Mouse (Mus musculus) intestine, embryonic 14.5 days (tissue): ENCODE results near the gene Tas1r2. TPM values are rescaled to one million over a fixed set of nuclear protein-coding genes. Genes with fewer than 3 reads are reported as not detected.

Experiments used
- ATAC-seq: fragments of 200-750 bp; cut with Nextera tagmentation; replicated peaks from 2 replicates; pipeline ENCODE4 v1.8.0; 2017; ENCODE audit warnings: low read depth, moderate number of reproducible peaks, moderate TSS enrichment, moderate library complexity; ENCODE audit not compliant: low FRiP score, low TSS enrichment
- DNase-seq: peaks from one replicate; pipeline ENCODE4 v3.0.0-alpha.2; 2018; ENCODE audit warnings: low spot score
- H3K27ac ChIP-seq: fragments of 300-500 bp; sonication (generic); 2 replicates; pipeline ENCODE4 v1.5.1; 2014; ENCODE audit warnings: low read depth, mild to moderate bottlenecking, control low read depth
- H3K27me3 ChIP-seq: fragments of 300-500 bp; sonication (generic); replicated peaks from 2 replicates; pipeline ENCODE4 v1.6.1; 2014; ENCODE audit warnings: low read length, control low read depth; ENCODE audit not compliant: control insufficient read depth, insufficient read depth
- H3K36me3 ChIP-seq: fragments of 300-500 bp; sonication (generic); 2 replicates; pipeline ENCODE4 v1.6.1; 2014; ENCODE audit warnings: low read length, control low read depth; ENCODE audit not compliant: control insufficient read depth, insufficient read depth
- H3K4me1 ChIP-seq: fragments of 300-500 bp; sonication (generic); replicated peaks from 2 replicates; pipeline ENCODE4 v1.6.1; 2014; ENCODE audit warnings: low read length, control low read depth, mixed read lengths; ENCODE audit not compliant: control insufficient read depth, insufficient read depth
- H3K4me2 ChIP-seq: fragments of 300-500 bp; sonication (generic); 2 replicates; pipeline ENCODE4 v1.6.1; 2014; ENCODE audit warnings: low read length
- H3K4me3 ChIP-seq: fragments of 300-500 bp; sonication (generic); 2 replicates; pipeline ENCODE4 v1.5.1; 2014; ENCODE audit warnings: low read depth, low read length, control low read depth, mixed read lengths
- H3K9ac ChIP-seq: fragments of 300-500 bp; sonication (generic); 2 replicates; pipeline ENCODE4 v1.6.1; 2014; ENCODE audit warnings: mild to moderate bottlenecking, low read length
- H3K9me3 ChIP-seq: fragments of 300-500 bp; sonication (generic); 2 replicates; pipeline ENCODE4 v1.6.1; 2016; ENCODE audit warnings: low read length, control low read depth; ENCODE audit not compliant: control insufficient read depth
- WGBS: fragments of 180-500 bp; shearing (Covaris S2); extraction: QIAGEN DNeasy Blood & Tissue Kit; methylation state at CpG from one replicate; pipeline ENCODE4 v1.1.7; 2014; 5-methylcytosine and 5-hydroxymethylcytosine counted together
- polyA plus RNA-seq: library from polyadenylated mRNA; unstranded; fragments of >200 nt; fragmentation: Nextera tagmentation; extraction: Ambion mirVana; gene quantifications from 2 replicates; pipeline ENCODE4 v1.2.1, GENCODE M21; 2014

Gene Tas1r2
- polyA plus RNA-seq, 1 experiment from 2014 or later, result not detected

DNA sequence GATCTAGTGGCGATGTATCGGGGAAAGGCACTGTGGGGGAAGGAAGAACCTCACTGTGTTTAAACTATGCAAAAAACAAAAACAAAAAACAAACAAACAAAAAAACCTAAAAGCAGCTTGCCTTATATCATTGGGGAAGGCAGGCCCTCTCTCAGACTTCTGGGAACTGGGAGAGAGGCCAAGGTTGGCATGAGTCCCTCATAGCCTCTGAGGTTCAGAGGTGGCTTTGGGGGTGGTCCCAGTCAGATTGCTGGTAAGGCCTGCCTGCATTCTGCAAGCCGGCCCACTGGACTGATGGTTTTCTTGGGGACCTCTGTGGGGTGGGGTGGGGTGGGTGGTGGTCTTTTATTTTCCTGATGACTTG lies 36.4 kb upstream of the Tas1r2 start:
- no peak for DNase-seq
- Histone ChIP-seq H3K4me2 (peak overlapping the region; percentile 46), H3K4me1 (peaks cover under 1% of the 10 kb centered on the region; the same call in 1 of the 2 replicates), H3K36me3 (peaks cover 38% of the 10 kb centered on the region), H3K27ac (peak overlapping the region; percentile 52; the same call in 1 of the 2 replicates), H3K4me3 (no peak overlapping the region), H3K9ac (no peak overlapping the region), H3K9me3 (peaks cover 5% of the 10 kb centered on the region; the same call in 1 of the 2 replicates), H3K27me3 (no peaks in the 10 kb centered on the region)
- ATAC-seq, result no peak
- 55% methylated on average over 3 of the region's 3 CpGs for WGBS

DNA sequence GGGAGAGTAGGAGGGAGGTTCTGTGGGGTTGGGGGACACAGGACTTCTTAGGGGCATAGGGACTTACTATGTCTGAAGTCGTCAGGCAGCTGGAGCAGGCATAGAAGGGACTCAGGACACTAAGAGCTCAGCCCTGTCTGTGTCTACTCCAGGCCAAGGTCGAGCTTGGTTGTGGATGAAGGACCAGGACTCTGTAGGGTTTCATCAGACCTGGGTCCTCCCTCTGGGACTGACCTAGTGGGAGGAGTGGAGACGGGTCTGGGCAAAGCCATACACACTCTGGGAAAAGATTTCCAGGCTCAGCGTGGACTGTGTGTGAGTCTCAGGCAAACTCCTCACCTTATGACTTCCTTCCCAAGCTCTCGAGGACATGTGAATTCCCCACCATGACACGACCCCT lies 33.6 kb upstream of the Tas1r2 start:
- Histone ChIP-seq H3K4me3 (no peak overlapping the region), H3K4me1 (peaks cover 19% of the 10 kb centered on the region), H3K9me3 (no peaks in the 10 kb centered on the region), H3K36me3 (peaks cover 14% of the 10 kb centered on the region; the same call in 1 of the 2 replicates), H3K9ac (no peak overlapping the region), H3K4me2 (no peak overlapping the region), H3K27ac (no peak overlapping the region), H3K27me3 (no peaks in the 10 kb centered on the region)
- 73% methylated on average over 6 of the region's 6 CpGs for WGBS
- DNase-seq (no peak), ATAC-seq (no peak)

DNA sequence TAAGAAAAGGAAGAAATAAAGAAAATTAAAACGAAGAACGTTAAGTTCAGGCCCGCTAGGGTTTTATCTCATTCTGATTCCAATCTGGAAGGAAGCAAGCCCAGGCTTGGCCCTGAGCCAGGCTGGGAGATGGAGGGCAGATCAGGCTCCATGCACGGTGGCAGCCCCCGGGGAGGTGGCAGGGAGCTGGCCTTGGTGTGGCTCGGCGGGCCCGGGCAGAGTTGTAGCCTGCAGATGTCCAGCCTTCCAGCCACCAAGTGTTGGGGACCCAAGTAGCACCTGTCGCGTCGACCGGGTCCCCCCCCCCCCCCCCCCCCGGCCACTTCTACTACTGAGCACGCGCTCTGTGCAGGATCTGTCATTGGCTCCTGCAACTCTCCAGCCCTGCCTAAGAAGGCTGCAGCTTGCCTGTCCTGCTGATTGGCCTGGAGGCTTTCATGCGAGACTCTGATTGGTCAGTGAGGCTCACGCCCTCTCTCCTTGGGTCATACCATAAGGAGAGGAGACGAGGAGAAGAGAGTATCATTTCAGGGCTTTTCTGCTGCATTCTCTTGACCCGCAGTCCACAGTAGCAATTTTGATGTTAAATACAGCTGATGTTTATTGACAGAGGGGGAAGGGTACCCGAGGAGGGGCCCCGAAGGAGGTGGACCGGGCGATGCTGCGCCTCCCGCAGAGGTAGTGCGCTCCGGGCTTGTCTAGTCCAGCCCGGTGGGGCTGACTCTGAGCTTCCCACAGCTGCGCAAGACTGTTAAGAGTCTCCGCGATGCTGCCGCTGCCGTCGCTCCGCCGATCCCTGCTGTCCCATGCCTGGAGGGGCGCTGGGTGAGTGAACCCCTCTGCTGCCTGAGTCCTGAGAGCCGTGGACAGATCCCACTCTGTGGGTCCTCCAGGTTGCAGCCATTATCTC lies 30.7 kb upstream of the Tas1r2 start, which contains the start of gene Aldh4a1:
Aldh4a1 (plus strand) TSS at position 494 of the 910 bp plus-strand sequence.
- WGBS, result under 1% methylated on average over 35 of the region's 38 CpGs
- Histone ChIP-seq H3K4me2 (peak within 1 kb of the TSS; percentile 91), H3K4me1 (peaks cover 19% of the 10 kb centered on the region), H3K27ac (peak within 1 kb of the TSS; percentile 79), H3K9ac (peak within 1 kb of the TSS; percentile 66), H3K4me3 (peak within 1 kb of the TSS; percentile 75), H3K36me3 (peaks cover 3% of the 10 kb centered on the region; the same call in 1 of the 2 replicates), H3K9me3 (no peaks in the 10 kb centered on the region), H3K27me3 (no peaks in the 10 kb centered on the region)
- ATAC-seq (peak; percentile 100), DNase-seq (peak; percentile 99)

DNA sequence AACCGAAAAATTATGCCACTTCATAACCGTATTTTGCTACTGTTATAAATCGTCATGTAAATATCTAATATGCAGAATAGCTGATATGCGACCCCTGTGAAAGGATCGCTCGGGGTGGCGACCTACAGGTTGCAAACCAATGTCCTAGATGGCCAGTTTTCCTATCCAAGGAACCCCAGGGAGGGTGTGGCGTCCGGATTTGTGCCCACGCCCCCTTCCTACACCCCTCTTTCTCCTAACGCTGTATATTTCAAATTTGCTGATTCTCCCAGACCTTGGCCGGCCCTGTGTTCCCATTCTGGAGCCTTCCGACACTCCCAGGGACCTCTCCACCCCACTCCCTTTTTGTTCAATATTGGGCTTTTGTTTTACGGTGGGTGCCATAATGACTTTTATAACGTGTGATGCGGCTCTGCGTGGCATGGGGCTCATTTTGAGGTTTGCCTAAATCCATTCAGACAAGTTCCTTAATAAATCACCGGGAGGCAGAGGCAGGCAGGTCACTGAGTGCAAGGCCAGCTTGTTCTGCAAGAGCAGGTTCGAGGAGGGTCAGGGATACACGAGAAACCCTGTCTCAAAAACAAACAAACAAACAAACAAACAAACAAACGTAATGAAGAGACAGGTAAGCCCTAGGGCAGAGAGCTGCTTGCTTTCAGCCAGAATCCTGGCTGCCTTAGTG lies 29.8 kb upstream of the Tas1r2 start:
- DNase-seq, result no peak
- H3K4me3 ChIP-seq, result peak overlapping the region; percentile 75
- H3K4me1 ChIP-seq, result peaks cover 19% of the 10 kb centered on the region
- peak overlapping the region; percentile 79 for H3K27ac ChIP-seq
- no peaks in the 10 kb centered on the region for H3K36me3 ChIP-seq
- 19% methylated on average over 21 of the region's 21 CpGs for WGBS
- no peaks in the 10 kb centered on the region for H3K27me3 ChIP-seq
- no peak for ATAC-seq
- no peaks in the 10 kb centered on the region for H3K9me3 ChIP-seq
- H3K4me2 ChIP-seq, result peak overlapping the region; percentile 91
- peak overlapping the region; percentile 66 for H3K9ac ChIP-seq

DNA sequence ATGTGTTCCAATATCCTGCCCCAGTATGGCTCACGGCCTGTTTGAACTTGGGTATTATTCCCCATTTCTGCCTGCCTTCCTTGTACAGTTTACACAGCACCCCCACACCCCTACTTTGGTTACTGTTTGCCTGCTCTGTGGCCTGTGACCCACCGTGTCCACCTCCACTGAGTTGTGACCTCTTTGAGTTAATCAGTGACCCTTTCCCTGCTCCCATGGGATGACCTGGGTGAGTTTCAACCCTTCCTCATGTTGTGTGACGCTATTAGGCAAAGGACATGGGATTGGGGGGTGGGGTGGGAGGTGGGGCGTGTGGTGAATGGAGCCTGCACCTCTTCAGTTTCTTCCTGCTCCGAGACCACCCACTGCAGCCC lies 29.2 kb upstream of the Tas1r2 start:
- ATAC-seq (no peak), DNase-seq (no peak)
- Histone ChIP-seq H3K36me3 (no peaks in the 10 kb centered on the region), H3K4me3 (no peak overlapping the region), H3K9me3 (no peaks in the 10 kb centered on the region), H3K4me2 (peak overlapping the region; percentile 91), H3K27me3 (no peaks in the 10 kb centered on the region), H3K9ac (no peak overlapping the region), H3K27ac (no peak overlapping the region), H3K4me1 (peaks cover 19% of the 10 kb centered on the region)
- 40% methylated on average over 5 of the region's 5 CpGs for WGBS

DNA sequence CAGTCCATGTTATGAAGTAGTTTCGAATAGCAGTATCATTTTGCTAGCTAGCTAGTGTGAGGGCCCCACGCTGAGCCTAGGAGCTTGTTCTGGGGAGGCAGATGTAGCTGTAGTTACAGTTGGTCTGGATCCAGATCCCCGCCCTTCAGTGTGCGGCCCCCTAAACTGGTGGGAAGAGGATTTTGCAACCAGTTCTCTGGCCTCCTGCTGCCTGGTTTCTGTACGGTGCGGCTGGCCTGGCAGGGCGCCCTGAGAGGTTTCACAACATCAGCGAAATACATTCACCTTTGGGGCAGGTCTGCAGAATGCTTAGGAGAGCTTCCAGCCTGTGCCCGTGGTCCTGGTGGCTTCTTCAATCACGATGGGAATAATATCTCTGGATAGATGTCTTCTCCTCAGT lies 28.6 kb upstream of the Tas1r2 start:
- Histone ChIP-seq H3K27ac (no peak overlapping the region), H3K27me3 (no peaks in the 10 kb centered on the region), H3K4me1 (peaks cover 19% of the 10 kb centered on the region), H3K9ac (no peak overlapping the region), H3K4me2 (peak overlapping the region; percentile 91), H3K9me3 (no peaks in the 10 kb centered on the region), H3K4me3 (no peak overlapping the region), H3K36me3 (no peaks in the 10 kb centered on the region)
- 56% methylated on average over 10 of the region's 10 CpGs for WGBS
- DNase-seq (no peak), ATAC-seq (no peak)

DNA sequence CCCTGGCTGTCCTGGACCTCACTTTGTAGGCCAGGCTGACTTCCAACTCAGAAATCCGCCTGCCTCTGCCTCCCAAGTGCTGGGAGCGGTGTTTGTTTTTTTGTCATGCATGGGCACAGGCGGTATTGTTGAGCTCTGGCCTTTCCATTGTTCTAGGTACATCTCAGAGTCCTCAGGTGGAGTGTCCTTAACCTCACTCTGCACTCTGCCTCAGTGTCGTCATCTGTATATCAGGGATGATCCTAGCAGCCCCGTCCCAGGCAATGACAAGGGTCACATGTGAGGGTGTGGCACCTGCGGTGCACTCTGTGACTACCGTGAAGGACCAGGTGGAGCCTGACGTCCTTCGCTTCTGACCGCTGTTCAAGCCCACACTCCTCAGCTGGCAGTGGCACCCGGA lies 26.0 kb upstream of the Tas1r2 start:
- ATAC-seq, result no peak
- no peak for DNase-seq
- no peaks in the 10 kb centered on the region for H3K9me3 ChIP-seq
- no peaks in the 10 kb centered on the region for H3K27me3 ChIP-seq
- no peak overlapping the region for H3K27ac ChIP-seq
- H3K4me3 ChIP-seq, result no peak overlapping the region
- WGBS, result 93% methylated on average over 11 of the region's 11 CpGs
- H3K36me3 ChIP-seq, result no peaks in the 10 kb centered on the region
- H3K9ac ChIP-seq, result no peak overlapping the region
- no peak overlapping the region for H3K4me2 ChIP-seq
- H3K4me1 ChIP-seq, result peaks cover 15% of the 10 kb centered on the region

DNA sequence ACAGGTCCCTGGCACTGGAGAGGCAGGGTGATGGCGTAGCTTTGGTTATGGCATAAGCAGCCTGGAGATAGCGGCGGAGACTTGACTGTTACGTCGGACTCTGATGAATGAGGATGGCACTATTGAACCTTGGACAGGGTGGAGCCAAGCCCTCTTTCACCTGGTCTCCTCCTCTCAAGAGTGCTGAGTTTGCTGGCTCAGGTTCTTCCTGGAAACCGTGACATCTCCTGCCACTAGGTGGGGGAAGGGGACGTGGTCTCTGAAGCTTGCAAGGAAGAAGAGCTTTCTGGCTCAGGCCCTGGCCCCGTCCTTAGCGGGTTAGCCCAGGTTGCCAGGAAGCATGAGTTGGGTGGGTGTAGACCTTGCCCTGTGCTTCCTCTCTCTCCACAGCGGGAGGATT lies 23.2 kb upstream of the Tas1r2 start:
- no peak for ATAC-seq
- Histone ChIP-seq H3K27me3 (0 out of 2 replicates have a peak, but pooled peaks cover 5% of the 10 kb centered on the region), H3K4me2 (no peak overlapping the region), H3K4me3 (no peak overlapping the region), H3K9ac (no peak overlapping the region), H3K27ac (no peak overlapping the region), H3K36me3 (0 out of 2 replicates have a peak, but pooled peaks cover 2% of the 10 kb centered on the region), H3K9me3 (no peaks in the 10 kb centered on the region), H3K4me1 (no peaks in the 10 kb centered on the region)
- no peak for DNase-seq
- 62% methylated on average over 10 of the region's 10 CpGs for WGBS
